Mouse (Mus musculus): ENCODE data around the gene Pnrc1. TPM values are rescaled to one million over a fixed set of nuclear protein-coding genes. Genes with fewer than 3 reads are reported as not detected.

The Pnrc1 gene
- 46.8 and 72.8 TPM in 2 replicates for polyA plus RNA-seq (2012; rRNA removed; ENCODE audit: low replicate concordance)

DNA sequence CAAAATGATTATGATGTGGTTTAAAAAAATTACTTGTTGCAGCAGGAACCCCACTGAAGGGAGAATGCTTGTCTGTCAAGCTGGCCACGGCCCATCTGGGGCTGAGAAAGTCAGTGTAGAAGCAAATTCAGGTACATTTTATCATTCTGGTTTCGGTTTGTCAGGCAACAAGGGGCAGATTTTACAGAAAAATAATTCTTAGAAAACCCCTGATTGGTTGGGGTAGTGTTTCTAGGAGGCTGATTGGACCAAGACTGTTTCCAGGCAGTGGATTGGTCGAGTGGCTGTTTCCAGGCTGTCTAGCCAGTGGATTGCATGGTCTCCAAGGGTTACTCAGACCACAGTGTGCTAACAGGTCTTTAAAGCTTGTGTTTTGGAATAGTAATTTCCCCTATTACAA, at the start of gene Pnrc1:
TSS of gene Pnrc1 (minus strand) at position 162 of the 400 bp plus-strand sequence.

GRCm38 (mm10) chr4:33309764-33310757, 20.1 kb upstream of the Pnrc1 start, which contains the start of gene Rngtt:
Rngtt (plus strand) TSS chr4:33310311.

GRCm38 (mm10) chr4:33208881-33209841, 80.8 kb downstream of the Pnrc1 start, which contains the start of gene Srsf12:
Srsf12 (plus strand) TSS chr4:33208991.

Other genes with a start within 250 kb of the Pnrc1 start
- gene Gabrr2, start 227.2 kb downstream of the Pnrc1 start, polyA plus RNA-seq (2012; rRNA removed; ENCODE audit: low replicate concordance): 0.62 and 3.8 TPM in 2 replicates
- not detected in 2 replicates for gene Gabrr1, start 157.6 kb downstream of the Pnrc1 start, polyA plus RNA-seq (2012; rRNA removed; ENCODE audit: low replicate concordance)
- gene Pm20d2, start 100.4 kb downstream of the Pnrc1 start, polyA plus RNA-seq (2012; rRNA removed; ENCODE audit: low replicate concordance): 4.4 and 4.9 TPM in 2 replicates
- gene Srsf12, start 81.2 kb downstream of the Pnrc1 start, polyA plus RNA-seq (2012; rRNA removed; ENCODE audit: low replicate concordance): 0.11 and 3.4 TPM in 2 replicates
- 2.5 and 3.1 TPM in 2 replicates for gene Rngtt, start 20.1 kb upstream of the Pnrc1 start, polyA plus RNA-seq (2012; rRNA removed; ENCODE audit: low replicate concordance)

Data from subcutaneous adipose tissue, adult 2 months (tissue).